ENCODE assay signal across 12 mouse cellular contexts in the genomic region with DNA sequence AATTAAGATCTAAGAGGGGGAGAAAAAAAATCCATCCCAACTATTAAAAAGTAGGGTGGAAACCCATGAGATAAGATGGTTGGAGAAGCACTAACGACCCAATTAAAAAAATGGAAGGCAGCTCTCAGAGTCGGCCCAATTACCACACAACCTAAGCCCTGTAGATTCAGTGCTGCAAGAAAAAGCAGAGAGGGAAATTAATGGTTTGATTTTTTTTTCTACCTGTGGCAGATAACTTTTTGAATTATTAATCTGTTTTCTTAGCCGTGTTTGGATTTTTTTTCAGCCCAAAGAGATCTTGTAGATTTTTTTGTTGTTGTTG.
"Had no signal": no experiment of that assay in that cellular context is flagged by ENCODE, and none has a peak within 500 bp of the region (broad histone marks: within the 10 kb centered on the region; RNA-seq: fewer than 3 reads in every experiment).

No protein-coding gene starts in this region.

- H3K4me2 ChIP-seq: limb, embryonic 13.5 days; neural tube, embryonic 12.5 days had no signal

- H3K4me1 ChIP-seq: limb, embryonic 13.5 days; neural tube, embryonic 12.5 days had no signal

- H3K9ac ChIP-seq: limb, embryonic 13.5 days; liver, embryonic 14.5 days; neural tube, embryonic 12.5 days had no signal

- H3K27ac ChIP-seq: layer of hippocampus, adult 2 months; limb, embryonic 13.5 days; liver, embryonic 14.5 days; neural tube, embryonic 12.5 days; stomach, postnatal 0 days had no signal

- H3K36me3 ChIP-seq: limb, embryonic 13.5 days; neural tube, embryonic 12.5 days had no signal

- H3K9me3 ChIP-seq: limb, embryonic 13.5 days; neural tube, embryonic 12.5 days had no signal

- DNase-seq: kidney, adult 18-20 months; kidney, postnatal 10 days; kidney, postnatal 4 days; left cerebral cortex, postnatal 4 days; lung, adult 18-20 months; right cerebral cortex, postnatal 14 days; thymus, postnatal 4 days had no signal

- H3K27me3 ChIP-seq: limb, embryonic 13.5 days; neural tube, embryonic 12.5 days had no signal

- H3K4me3 ChIP-seq: layer of hippocampus, adult 2 months; limb, embryonic 13.5 days; neural tube, embryonic 12.5 days had no signal
